Comparison of ENCODE assay signal across 8 mouse cellular contexts in genomic region chr9:44398087-44398486, GRCm38 (mm10). TPM values are rescaled to one million over a fixed set of nuclear protein-coding genes. Genes with fewer than 3 reads are reported as not detected.
DNase-seq lines count a peak whose midpoint lies in the region; ATAC-seq and TF ChIP-seq lines count a peak whose summit lies in the region.

No protein-coding gene starts in this region.

- TF ChIP-seq CTCF in testis, adult 2 months (IDR thresholded peaks at IDR 0.05; ENCODE audit: control insufficient read depth, insufficient read depth, insufficient replicate concordance, low read depth, low read length), result no peak

- H3K27me3 ChIP-seq in testis, adult 2 months (ENCODE audit: control insufficient read depth, insufficient read depth, low read length), result no peaks in the 10 kb centered on the region
- H3K27me3 ChIP-seq in hindbrain, embryonic 13.5 days, result no peaks in the 10 kb centered on the region
- H3K27me3 ChIP-seq in liver, embryonic 11.5 days (replicated peaks; ENCODE audit: control insufficient read depth, insufficient read depth, low read length), result no peaks in the 10 kb centered on the region

- peak overlapping the region; percentile 90 for H3K9ac ChIP-seq in hindbrain, embryonic 13.5 days
- peak overlapping the region; percentile 96 for H3K9ac ChIP-seq in liver, embryonic 11.5 days (ENCODE audit: low read depth, low read length)

- H3K36me3 ChIP-seq in testis, adult 2 months (ENCODE audit: control insufficient read depth, insufficient read depth, low read length), result peaks cover 3% of the 10 kb centered on the region
- H3K36me3 ChIP-seq in hindbrain, embryonic 13.5 days, result peaks cover 41% of the 10 kb centered on the region
- H3K36me3 ChIP-seq in liver, embryonic 11.5 days (ENCODE audit: control insufficient read depth, insufficient read depth, low read length), result peaks cover 27% of the 10 kb centered on the region

- peak overlapping the region; percentile 51; the same call in 1 of the 2 replicates for H3K27ac ChIP-seq in testis, adult 2 months (ENCODE audit: control insufficient read depth, insufficient read depth, low read depth, low read length)
- peak overlapping the region; percentile 92 for H3K27ac ChIP-seq in hindbrain, embryonic 13.5 days
- peak overlapping the region; percentile 47 for H3K27ac ChIP-seq in liver, embryonic 11.5 days (ENCODE audit: low read depth, low read length)

- peak overlapping the region; percentile 56 for H3K4me3 ChIP-seq in testis, adult 2 months (ENCODE audit: control insufficient read depth, low read depth, low read length)
- H3K4me3 ChIP-seq in hindbrain, embryonic 13.5 days, result peak overlapping the region; percentile 61
- H3K4me3 ChIP-seq in liver, embryonic 11.5 days (ENCODE audit: low read depth, low read length), result peak overlapping the region; percentile 94

- intact Hi-C loops in left cerebral cortex, postnatal 10 days (cut with DNase I), result no loop called here

- peak overlapping the region; percentile 88 for H3K4me2 ChIP-seq in hindbrain, embryonic 13.5 days
- H3K4me2 ChIP-seq in liver, embryonic 11.5 days, result peak overlapping the region; percentile 93

- no peak for ATAC-seq in hindbrain, embryonic 13.5 days (ENCODE audit: low FRiP score)
- ATAC-seq in liver, embryonic 11.5 days (replicated peaks; ENCODE audit: low FRiP score), result no peak

- no peak for TF ChIP-seq POLR2A in testis, adult 2 months (IDR thresholded peaks at IDR 0.05; ENCODE audit: control insufficient read depth, low read depth, low read length)

- 17% methylated on average over 4 of the region's 4 CpGs for WGBS in hindbrain, embryonic 13.5 days
- WGBS in liver, embryonic 11.5 days, result 44% methylated on average over 4 of the region's 4 CpGs

- no peaks in the 10 kb centered on the region for H3K9me3 ChIP-seq in hindbrain, embryonic 13.5 days
- no peaks in the 10 kb centered on the region for H3K9me3 ChIP-seq in liver, embryonic 11.5 days (ENCODE audit: control insufficient read depth, low read length)

- peaks cover 3% of the 10 kb centered on the region; the same call in 1 of the 2 replicates for H3K4me1 ChIP-seq in testis, adult 2 months (ENCODE audit: control insufficient read depth, insufficient read depth, low read length)
- peaks cover 41% of the 10 kb centered on the region for H3K4me1 ChIP-seq in hindbrain, embryonic 13.5 days (replicated peaks)
- H3K4me1 ChIP-seq in liver, embryonic 11.5 days (replicated peaks; ENCODE audit: control insufficient read depth, insufficient read depth, low read length), result peaks cover 14% of the 10 kb centered on the region

- no peak for DNase-seq in testis, postnatal 14 days (ENCODE audit: low spot score)
- DNase-seq in liver, embryonic 11.5 days (ENCODE audit: low spot score), result no peak
- DNase-seq in thymus, postnatal 14 days, result no peak
- DNase-seq in ovary, postnatal 36 days (ENCODE audit: low spot score), result no peak
- no peak for DNase-seq in left cerebral cortex, postnatal 10 days (ENCODE audit: extremely low spot score in 1 of 2, low spot score in 2 of 2)
- DNase-seq in frontal cortex, postnatal 36 days (ENCODE audit: low spot score in 2 of 2), result no peak

RNA-seq across cellular contexts. Expression of gene Slc37a4, which starts 1.4 kb away (rescaled TPM):
- polyA plus RNA-seq in testis, adult 2 months (2012; rRNA removed), result 14.1 and 14.7 TPM in 2 replicates
- 64.7 and 65.9 TPM in 2 replicates for polyA plus RNA-seq in hindbrain, embryonic 13.5 days (2015; fragmentation: Nextera tagmentation; extraction: Ambion mirVana)
- 33.2 TPM in 2 replicates for polyA plus RNA-seq in liver, embryonic 11.5 days (2014; fragmentation: Nextera tagmentation; extraction: Ambion mirVana)
- 10 to 100 TPM; 36.9 to 40.1 TPM for total RNA-seq in left cerebral cortex, postnatal 10 days (2021)

RNA-seq across cellular contexts. Expression of gene Rps25, which starts 8.9 kb away (rescaled TPM):
- 194 and 199 TPM in 2 replicates for polyA plus RNA-seq in testis, adult 2 months (2012; rRNA removed)
- polyA plus RNA-seq in hindbrain, embryonic 13.5 days (2015; fragmentation: Nextera tagmentation; extraction: Ambion mirVana), result 1,260 and 1,282 TPM in 2 replicates
- 2,656 and 2,838 TPM in 2 replicates for polyA plus RNA-seq in liver, embryonic 11.5 days (2014; fragmentation: Nextera tagmentation; extraction: Ambion mirVana)
- total RNA-seq in left cerebral cortex, postnatal 10 days (2021), result 100 to 1,000 TPM; 711 to 765 TPM

RNA-seq across cellular contexts. Expression of gene Trappc4, which starts 9.3 kb away (rescaled TPM):
- polyA plus RNA-seq in testis, adult 2 months (2012; rRNA removed), result 40.0 and 41.8 TPM in 2 replicates
- 342 and 355 TPM in 2 replicates for polyA plus RNA-seq in hindbrain, embryonic 13.5 days (2015; fragmentation: Nextera tagmentation; extraction: Ambion mirVana)
- 99.5 and 107 TPM in 2 replicates for polyA plus RNA-seq in liver, embryonic 11.5 days (2014; fragmentation: Nextera tagmentation; extraction: Ambion mirVana)
- 10 to 100 TPM; 75.3 to 87.2 TPM for total RNA-seq in left cerebral cortex, postnatal 10 days (2021)

RNA-seq across cellular contexts. Expression of gene Hyou1, which starts 18.8 kb away (rescaled TPM):
- polyA plus RNA-seq in testis, adult 2 months (2012; rRNA removed), result 82.1 and 99.9 TPM in 2 replicates
- 25.6 and 27.7 TPM in 2 replicates for polyA plus RNA-seq in hindbrain, embryonic 13.5 days (2015; fragmentation: Nextera tagmentation; extraction: Ambion mirVana)
- 37.1 and 37.7 TPM in 2 replicates for polyA plus RNA-seq in liver, embryonic 11.5 days (2014; fragmentation: Nextera tagmentation; extraction: Ambion mirVana)
- 10 to 100 TPM; 87.1 to 89.3 TPM for total RNA-seq in left cerebral cortex, postnatal 10 days (2021)

RNA-seq across cellular contexts. Expression of gene Ccdc84, which starts 20.3 kb away (rescaled TPM):
- 10.9 TPM in 2 replicates for polyA plus RNA-seq in testis, adult 2 months (2012; rRNA removed)
- polyA plus RNA-seq in hindbrain, embryonic 13.5 days (2015; fragmentation: Nextera tagmentation; extraction: Ambion mirVana), result 28.2 and 32.9 TPM in 2 replicates
- 25.0 and 26.1 TPM in 2 replicates for polyA plus RNA-seq in liver, embryonic 11.5 days (2014; fragmentation: Nextera tagmentation; extraction: Ambion mirVana)
- 10 to 100 TPM; 16.1 to 19.9 TPM for total RNA-seq in left cerebral cortex, postnatal 10 days (2021)
